Mouse (Mus musculus): ENCODE results near the gene Ddn.

Gene Ddn

GRCm38 (mm10) chr15:98809390-98809789, at the start of gene Ddn:
Ddn (minus strand) TSS chr15:98809490.
- no peak for DNase-seq

- DNase-seq, result no peak
Measured at GRCm38 (mm10) chr15:98854214-98854613, 44.9 kb upstream of the Ddn start.

GRCm38 (mm10) chr15:98853161-98853937, 44.1 kb upstream of the Ddn start:
- peak; percentile 7 for DNase-seq

GRCm38 (mm10) chr15:98852733-98853132, 43.4 kb upstream of the Ddn start:
- DNase-seq, result no peak

- no peak for DNase-seq
Measured at GRCm38 (mm10) chr15:98852071-98852470, 42.8 kb upstream of the Ddn start.

- DNase-seq, result no peak
Measured at GRCm38 (mm10) chr15:98851229-98851818, 42.0 kb upstream of the Ddn start.

GRCm38 (mm10) chr15:98850668-98851067, 41.4 kb upstream of the Ddn start:
- DNase-seq, result no peak

- DNase-seq, result no peak
Measured at GRCm38 (mm10) chr15:98849956-98850600, 40.8 kb upstream of the Ddn start.

- DNase-seq, result no peak
Measured at GRCm38 (mm10) chr15:98849165-98849564, 39.9 kb upstream of the Ddn start.

GRCm38 (mm10) chr15:98846140-98846539, 36.9 kb upstream of the Ddn start:
- no peak for DNase-seq

GRCm38 (mm10) chr15:98845149-98845548, 35.9 kb upstream of the Ddn start:
- DNase-seq, result no peak

GRCm38 (mm10) chr15:98843595-98844223, 34.4 kb upstream of the Ddn start:
- no peak for DNase-seq

GRCm38 (mm10) chr15:98839671-98840585, 30.6 kb upstream of the Ddn start:
- DNase-seq, result no peak

- DNase-seq, result no peak
Measured at GRCm38 (mm10) chr15:98839161-98839560, 29.9 kb upstream of the Ddn start.

- DNase-seq, result no peak
Measured at GRCm38 (mm10) chr15:98837743-98838103, 28.4 kb upstream of the Ddn start.

GRCm38 (mm10) chr15:98837006-98837742, 27.9 kb upstream of the Ddn start:
- no peak for DNase-seq

- no peak for DNase-seq
Measured at GRCm38 (mm10) chr15:98835291-98835690, 26.0 kb upstream of the Ddn start.

GRCm38 (mm10) chr15:98834059-98834458, 24.8 kb upstream of the Ddn start:
- DNase-seq, result no peak

- no peak for DNase-seq
Measured at GRCm38 (mm10) chr15:98833281-98833680, 24.0 kb upstream of the Ddn start.

- DNase-seq, result peak; percentile 42
Measured at GRCm38 (mm10) chr15:98832161-98833058, 23.1 kb upstream of the Ddn start.

GRCm38 (mm10) chr15:98831684-98832035, 22.4 kb upstream of the Ddn start:
- no peak for DNase-seq
